Mouse (Mus musculus) cerebellum, adult 2 months (tissue): ENCODE data around the gene Fam102b.

ENCODE experiments used
- CTCF ChIP-seq: fragments of 200-500 bp; IDR thresholded peaks from 2 replicates; pipeline ENCODE4 v1.5.1; 2011; ENCODE audit warnings: low read depth, mild to moderate bottlenecking, control low read depth, low read length, moderate library complexity, borderline replicate concordance; ENCODE audit not compliant: insufficient read depth
- POLR2A ChIP-seq: fragments of 200-500 bp; IDR thresholded peaks from 2 replicates; pipeline ENCODE4 v1.6.1; 2011; ENCODE audit warnings: low read length, control low read depth, borderline replicate concordance; ENCODE audit not compliant: insufficient read depth

- TF ChIP-seq CTCF, result no peak
- no peak for TF ChIP-seq POLR2A
These were observed 37.3 kb downstream of the Fam102b start for GRCm38 (mm10) chr3:108989971-108990548.
